In the genomic region with DNA sequence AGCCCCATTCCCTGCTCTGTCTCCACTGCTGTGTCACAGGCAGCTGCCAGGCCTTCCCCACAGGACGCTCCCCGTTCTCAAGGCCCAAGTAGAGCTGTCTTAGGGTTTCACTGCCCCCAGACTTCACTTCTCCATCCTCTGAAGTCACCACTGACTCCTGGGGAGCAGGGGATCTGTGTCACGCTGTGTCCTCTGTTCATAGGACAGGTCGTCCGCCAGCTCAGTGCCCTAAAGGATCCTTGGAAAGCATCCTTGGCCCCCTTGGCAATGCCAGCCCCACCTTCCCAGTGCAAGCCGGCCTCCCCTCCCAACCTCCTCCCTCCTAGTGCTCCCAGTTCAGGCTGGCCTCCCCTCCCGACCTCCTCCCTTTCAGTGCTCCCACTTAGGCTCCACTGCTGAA, we compare ENCODE assay signal across 20 mouse cellular contexts. TPM values are rescaled to one million over a fixed set of nuclear protein-coding genes. Genes with fewer than 3 reads are reported as not detected.
DNase-seq lines count a peak whose midpoint lies in the region; ATAC-seq lines count a peak whose summit lies in the region.
"Had no signal": no experiment of that assay in that cellular context is flagged by ENCODE, and none has a peak within 500 bp of the region (broad histone marks: within the 10 kb centered on the region; RNA-seq: fewer than 3 reads in every experiment).

No protein-coding gene starts in this region.

- no peak overlapping the region for H3K9ac ChIP-seq in midbrain, embryonic 14.5 days (replicated peaks; ENCODE audit: low read length)
- H3K9ac ChIP-seq: embryonic facial prominence, embryonic 12.5 days; forebrain, embryonic 13.5 days; forebrain, embryonic 15.5 days; forebrain, postnatal 0 days had no signal

- H3K27ac ChIP-seq in midbrain, embryonic 10.5 days (replicated peaks): no peak overlapping the region
- H3K27ac ChIP-seq in midbrain, embryonic 14.5 days (replicated peaks; ENCODE audit: low read depth, low read length): no peak overlapping the region
- H3K27ac ChIP-seq in limb, embryonic 10.5 days: no peak overlapping the region
- H3K27ac ChIP-seq: embryonic facial prominence, embryonic 12.5 days; forebrain, embryonic 13.5 days; forebrain, embryonic 15.5 days had no signal

- H3K4me1 ChIP-seq in midbrain, embryonic 10.5 days: no peaks in the 10 kb centered on the region
- H3K4me1 ChIP-seq in midbrain, embryonic 14.5 days (ENCODE audit: control insufficient read depth, insufficient read depth, low read length): no peaks in the 10 kb centered on the region
- H3K4me1 ChIP-seq in limb, embryonic 10.5 days: peaks cover 3% of the 10 kb centered on the region; the same call in 1 of the 2 replicates
- H3K4me1 ChIP-seq: embryonic facial prominence, embryonic 12.5 days; forebrain, embryonic 13.5 days; forebrain, embryonic 15.5 days had no signal

- H3K36me3 ChIP-seq in midbrain, embryonic 10.5 days: peaks cover 15% of the 10 kb centered on the region
- peaks cover 32% of the 10 kb centered on the region for H3K36me3 ChIP-seq in midbrain, embryonic 14.5 days (ENCODE audit: control insufficient read depth, insufficient read depth, low read length)
- H3K36me3 ChIP-seq in limb, embryonic 10.5 days: peaks cover 31% of the 10 kb centered on the region

- H3K4me2 ChIP-seq in midbrain, embryonic 14.5 days (ENCODE audit: low read length): no peak overlapping the region
- H3K4me2 ChIP-seq: embryonic facial prominence, embryonic 12.5 days; forebrain, embryonic 13.5 days; forebrain, embryonic 15.5 days had no signal

- H3K4me3 ChIP-seq in midbrain, embryonic 10.5 days: no peak overlapping the region
- H3K4me3 ChIP-seq in midbrain, embryonic 14.5 days (replicated peaks; ENCODE audit: low read depth, low read length): no peak overlapping the region
- no peak overlapping the region for H3K4me3 ChIP-seq in limb, embryonic 10.5 days
- H3K4me3 ChIP-seq: embryonic facial prominence, embryonic 10.5 days; embryonic facial prominence, embryonic 12.5 days; forebrain, embryonic 13.5 days; forebrain, embryonic 15.5 days had no signal

- ATAC-seq in midbrain, embryonic 14.5 days (ENCODE audit: low FRiP score, low TSS enrichment): no peak
- ATAC-seq: forebrain, embryonic 15.5 days; forebrain, postnatal 0 days had no signal

- H3K27me3 ChIP-seq in midbrain, embryonic 10.5 days (ENCODE audit: low read depth, poor library complexity, severe bottlenecking): no peaks in the 10 kb centered on the region
- no peaks in the 10 kb centered on the region for H3K27me3 ChIP-seq in midbrain, embryonic 14.5 days (ENCODE audit: control insufficient read depth, insufficient read depth, low read length)
- H3K27me3 ChIP-seq in limb, embryonic 10.5 days (ENCODE audit: low read depth, poor library complexity, severe bottlenecking): no peaks in the 10 kb centered on the region
- H3K27me3 ChIP-seq: embryonic facial prominence, embryonic 12.5 days; forebrain, embryonic 13.5 days; forebrain, embryonic 15.5 days had no signal

- 87% methylated on average over 7 of the region's 7 CpGs for WGBS in midbrain, embryonic 10.5 days
- 87% methylated on average over 7 of the region's 7 CpGs for WGBS in midbrain, embryonic 14.5 days
- WGBS in limb, embryonic 10.5 days: 91% methylated on average over 7 of the region's 7 CpGs

- H3K9me3 ChIP-seq in midbrain, embryonic 10.5 days (replicated peaks): no peaks in the 10 kb centered on the region
- no peaks in the 10 kb centered on the region for H3K9me3 ChIP-seq in midbrain, embryonic 14.5 days (ENCODE audit: control insufficient read depth, low read length)
- H3K9me3 ChIP-seq in limb, embryonic 10.5 days (replicated peaks): no peaks in the 10 kb centered on the region
- H3K9me3 ChIP-seq: embryonic facial prominence, embryonic 10.5 days; embryonic facial prominence, embryonic 12.5 days; forebrain, embryonic 13.5 days; forebrain, embryonic 15.5 days had no signal

- peak; percentile 58 for DNase-seq in heart, adult 11 months
- DNase-seq in heart, adult 8-10 months (ENCODE audit: low spot score): no peak
- DNase-seq in midbrain, embryonic 10.5 days (ENCODE audit: low spot score): peak; percentile 9
- no peak for DNase-seq in midbrain, embryonic 14.5 days
- peak; percentile 23 for DNase-seq in limb, embryonic 10.5 days (ENCODE audit: low spot score)
- DNase-seq in adrenal gland, adult (ENCODE audit: inconsistent age in 2 of 2, low spot score in 1 of 2): no peak
- DNase-seq: adrenal gland, adult 8-10 months; adrenal gland, postnatal 14 days; adrenal gland, postnatal 36 days; cerebellum, adult 11-12 months; cerebellum, adult 2 months; cerebellum, adult 9-10 months; cerebellum, postnatal 10 days; cerebellum, postnatal 25 days; forebrain, postnatal 0 days had no signal

RNA-seq across cellular contexts. Expression of gene Fam228a, which starts 28.3 kb away (rescaled TPM):
- total RNA-seq in heart, adult 8-10 months (2022): under 1 TPM; 0.11 to 0.50 (median 0.19) TPM
- 0.20 and 0.35 TPM in 2 replicates for polyA plus RNA-seq in midbrain, embryonic 10.5 days (2016; fragmentation: Nextera tagmentation; extraction: Ambion mirVana)
- polyA plus RNA-seq in midbrain, embryonic 14.5 days (2014; fragmentation: Nextera tagmentation; extraction: Ambion mirVana): 0.37 and 0.74 TPM in 2 replicates
- 0.13 and 0.14 TPM in 2 replicates for polyA plus RNA-seq in limb, embryonic 10.5 days (2016; fragmentation: Nextera tagmentation; extraction: Ambion mirVana)

RNA-seq across cellular contexts. Expression of gene Pfn4, which starts 58.9 kb away (rescaled TPM):
- total RNA-seq in heart, adult 8-10 months (2022): 1 to 10 TPM; 2.2 to 5.0 (median 2.9) TPM
- polyA plus RNA-seq in midbrain, embryonic 10.5 days (2016; fragmentation: Nextera tagmentation; extraction: Ambion mirVana): 2.8 and 3.4 TPM in 2 replicates
- polyA plus RNA-seq in midbrain, embryonic 14.5 days (2014; fragmentation: Nextera tagmentation; extraction: Ambion mirVana): 13.4 and 16.6 TPM in 2 replicates
- polyA plus RNA-seq in limb, embryonic 10.5 days (2016; fragmentation: Nextera tagmentation; extraction: Ambion mirVana): 1.0 and 1.9 TPM in 2 replicates
- polyA plus RNA-seq: C2C12 had no signal

RNA-seq across cellular contexts. Expression of gene Fam228b, which starts 59.1 kb away (rescaled TPM):
- total RNA-seq in heart, adult 8-10 months (2022): 1 to 10 TPM; 5.9 to 7.6 (median 7.3) TPM
- 2.6 and 3.3 TPM in 2 replicates for polyA plus RNA-seq in midbrain, embryonic 10.5 days (2016; fragmentation: Nextera tagmentation; extraction: Ambion mirVana)
- polyA plus RNA-seq in midbrain, embryonic 14.5 days (2014; fragmentation: Nextera tagmentation; extraction: Ambion mirVana): 7.2 and 7.6 TPM in 2 replicates
- 1.2 and 1.4 TPM in 2 replicates for polyA plus RNA-seq in limb, embryonic 10.5 days (2016; fragmentation: Nextera tagmentation; extraction: Ambion mirVana)

Comparison
In these comparisons a context has a peak if more than half of its experiments do, and no peak if none do; other contexts are left out.
1. DNase-seq: peak in heart, adult 11 months (single experiment), midbrain, embryonic 10.5 days (single experiment) and limb, embryonic 10.5 days (single experiment); none in heart, adult 8-10 months (single experiment), midbrain, embryonic 14.5 days (single experiment) and adrenal gland, adult (0 of 2).